Comparison of ENCODE assay signal across 33 mouse cellular contexts in the genomic region with DNA sequence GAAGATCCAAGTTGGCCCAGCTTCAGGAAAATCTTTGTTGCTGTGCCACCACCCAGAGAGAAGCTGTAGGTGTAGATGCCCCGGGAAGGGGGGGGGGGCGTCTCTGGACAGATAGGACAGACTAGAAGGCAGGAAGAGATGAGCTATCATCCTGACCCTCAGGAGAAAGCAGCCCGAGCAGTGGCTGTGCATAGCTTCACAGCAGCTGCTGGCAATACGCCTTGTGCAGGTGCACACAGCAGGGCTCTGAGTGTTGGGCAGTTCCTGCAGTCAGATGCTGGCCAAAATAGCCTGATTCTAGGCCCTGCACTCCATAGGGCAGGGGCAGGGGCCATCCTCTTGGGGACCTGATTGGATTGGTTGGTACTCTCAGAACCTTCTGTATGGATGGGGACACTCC. TPM values are rescaled to one million over a fixed set of nuclear protein-coding genes. Genes with fewer than 3 reads are reported as not detected.
A peak's percentile ranks its signal among the peaks of the same experiment; 100 is the strongest.
DNase-seq lines count a peak whose midpoint lies in the region; ATAC-seq lines count a peak whose summit lies in the region.
"Had no signal": no experiment of that assay in that cellular context is flagged by ENCODE, and none has a peak within 500 bp of the region (broad histone marks: within the 10 kb centered on the region; RNA-seq: fewer than 3 reads in every experiment).

No protein-coding gene starts in this region.

- 64% methylated on average over 4 of the region's 4 CpGs for WGBS in embryonic facial prominence, embryonic 13.5 days
- 68% methylated on average over 4 of the region's 4 CpGs for WGBS in embryonic facial prominence, embryonic 10.5 days
- WGBS in stomach, embryonic 14.5 days, result 65% methylated on average over 3 of the region's 4 CpGs
- WGBS in intestine, embryonic 16.5 days, result 73% methylated on average over 4 of the region's 4 CpGs

- peak; percentile 8 for DNase-seq in cerebellum, adult 9-10 months
- DNase-seq in cerebellum, adult 8-10 months, result no peak
- no peak for DNase-seq in embryonic facial prominence, embryonic 10.5 days (ENCODE audit: low spot score)
- peak; percentile 10 for DNase-seq in brain, adult 2 months (ENCODE audit: low read depth, low spot score)
- DNase-seq in thymus, postnatal 36 days, result no peak
- DNase-seq: adrenal gland, postnatal 14 days; embryo, embryonic 11 days; gastrocnemius, postnatal 25 days; heart, adult 11 months; kidney, adult 9 months; kidney, postnatal 10 days; liver, embryonic 13.5 days; lung, adult 18-20 months; lung, postnatal 4 days; retina, postnatal 1 day; right cerebral cortex, postnatal 14 days; thymus, postnatal 14 days had no signal

- ATAC-seq in embryonic facial prominence, embryonic 13.5 days (ENCODE audit: insufficient number of reproducible peaks, insufficient read depth, low FRiP score, low TSS enrichment, low read depth), result no peak
- no peak for ATAC-seq in stomach, embryonic 14.5 days (ENCODE audit: insufficient number of reproducible peaks, insufficient read depth, low FRiP score, low read depth)
- no peak for ATAC-seq in intestine, embryonic 16.5 days
- ATAC-seq: forebrain, embryonic 14.5 days; intestine, postnatal 0 days; lung, postnatal 0 days had no signal

- no peak overlapping the region for H3K27ac ChIP-seq in embryonic facial prominence, embryonic 13.5 days
- no peak overlapping the region for H3K27ac ChIP-seq in embryonic facial prominence, embryonic 10.5 days (replicated peaks)
- no peak overlapping the region for H3K27ac ChIP-seq in stomach, embryonic 14.5 days (ENCODE audit: low read length)
- no peak overlapping the region for H3K27ac ChIP-seq in intestine, embryonic 16.5 days (ENCODE audit: low read length)
- H3K27ac ChIP-seq: heart, embryonic 10.5 days; heart, embryonic 15.5 days; hindbrain, embryonic 12.5 days; limb, embryonic 13.5 days; liver, embryonic 13.5 days; midbrain, embryonic 12.5 days had no signal

- no peaks in the 10 kb centered on the region for H3K27me3 ChIP-seq in embryonic facial prominence, embryonic 13.5 days
- no peaks in the 10 kb centered on the region; the same call in 1 of the 2 replicates for H3K27me3 ChIP-seq in embryonic facial prominence, embryonic 10.5 days (replicated peaks; ENCODE audit: low read depth, poor library complexity, severe bottlenecking)
- H3K27me3 ChIP-seq in stomach, embryonic 14.5 days (ENCODE audit: control insufficient read depth, insufficient read depth, low read length), result no peaks in the 10 kb centered on the region
- H3K27me3 ChIP-seq in intestine, embryonic 16.5 days (replicated peaks; ENCODE audit: control insufficient read depth, insufficient read depth, low read length), result no peaks in the 10 kb centered on the region
- H3K27me3 ChIP-seq: hindbrain, embryonic 12.5 days; limb, embryonic 13.5 days; liver, embryonic 13.5 days; midbrain, embryonic 12.5 days had no signal

- H3K4me1 ChIP-seq in embryonic facial prominence, embryonic 13.5 days, result no peaks in the 10 kb centered on the region
- no peaks in the 10 kb centered on the region for H3K4me1 ChIP-seq in embryonic facial prominence, embryonic 10.5 days
- H3K4me1 ChIP-seq in stomach, embryonic 14.5 days (ENCODE audit: control insufficient read depth, insufficient read depth, low read length), result no peaks in the 10 kb centered on the region
- H3K4me1 ChIP-seq in intestine, embryonic 16.5 days (ENCODE audit: control insufficient read depth, insufficient read depth, low read length), result peaks cover 2% of the 10 kb centered on the region; the same call in 1 of the 2 replicates
- H3K4me1 ChIP-seq: heart, embryonic 10.5 days; heart, embryonic 15.5 days; hindbrain, embryonic 12.5 days; liver, embryonic 13.5 days; megakaryocyte, embryonic 14.5 days; midbrain, embryonic 12.5 days had no signal

- H3K9ac ChIP-seq in embryonic facial prominence, embryonic 13.5 days, result no peak overlapping the region
- H3K9ac ChIP-seq in stomach, embryonic 14.5 days (replicated peaks; ENCODE audit: low read depth, low read length), result no peak overlapping the region
- no peak overlapping the region for H3K9ac ChIP-seq in intestine, embryonic 16.5 days (ENCODE audit: low read depth, low read length)
- H3K9ac ChIP-seq: heart, embryonic 15.5 days; hindbrain, embryonic 12.5 days; limb, embryonic 13.5 days; liver, embryonic 13.5 days; midbrain, embryonic 12.5 days had no signal

- H3K9me3 ChIP-seq in embryonic facial prominence, embryonic 13.5 days, result no peaks in the 10 kb centered on the region
- no peaks in the 10 kb centered on the region for H3K9me3 ChIP-seq in embryonic facial prominence, embryonic 10.5 days
- H3K9me3 ChIP-seq in stomach, embryonic 14.5 days (ENCODE audit: control insufficient read depth, low read depth, low read length), result no peaks in the 10 kb centered on the region
- no peaks in the 10 kb centered on the region for H3K9me3 ChIP-seq in intestine, embryonic 16.5 days (ENCODE audit: control insufficient read depth, low read length)
- H3K9me3 ChIP-seq: heart, embryonic 10.5 days; heart, embryonic 15.5 days; hindbrain, embryonic 12.5 days; limb, embryonic 13.5 days; liver, embryonic 13.5 days; megakaryocyte, embryonic 14.5 days; midbrain, embryonic 12.5 days had no signal

- H3K4me3 ChIP-seq in embryonic facial prominence, embryonic 13.5 days, result no peak overlapping the region
- no peak overlapping the region for H3K4me3 ChIP-seq in embryonic facial prominence, embryonic 10.5 days
- peak overlapping the region; percentile 9 for H3K4me3 ChIP-seq in stomach, embryonic 14.5 days (ENCODE audit: low read depth, low read length)
- no peak overlapping the region for H3K4me3 ChIP-seq in intestine, embryonic 16.5 days (ENCODE audit: low read length)
- H3K4me3 ChIP-seq: heart, embryonic 10.5 days; heart, embryonic 15.5 days; hindbrain, embryonic 12.5 days; limb, embryonic 13.5 days; liver, embryonic 13.5 days; megakaryocyte, embryonic 14.5 days; midbrain, embryonic 12.5 days had no signal

- H3K4me2 ChIP-seq in embryonic facial prominence, embryonic 13.5 days, result peak overlapping the region; percentile 11
- peak overlapping the region; percentile 22; the same call in 1 of the 2 replicates for H3K4me2 ChIP-seq in stomach, embryonic 14.5 days (replicated peaks; ENCODE audit: low read depth, low read length)
- no peak overlapping the region for H3K4me2 ChIP-seq in intestine, embryonic 16.5 days (ENCODE audit: low read depth, low read length)
- H3K4me2 ChIP-seq: heart, embryonic 15.5 days; hindbrain, embryonic 12.5 days; limb, embryonic 13.5 days; liver, embryonic 13.5 days; midbrain, embryonic 12.5 days had no signal

- H3K36me3 ChIP-seq in embryonic facial prominence, embryonic 13.5 days, result no peaks in the 10 kb centered on the region
- no peaks in the 10 kb centered on the region for H3K36me3 ChIP-seq in embryonic facial prominence, embryonic 10.5 days (replicated peaks)
- H3K36me3 ChIP-seq in stomach, embryonic 14.5 days (ENCODE audit: control insufficient read depth, insufficient read depth, low read length), result no peaks in the 10 kb centered on the region
- no peaks in the 10 kb centered on the region for H3K36me3 ChIP-seq in intestine, embryonic 16.5 days (ENCODE audit: control insufficient read depth, insufficient read depth, low read length)
- H3K36me3 ChIP-seq: heart, embryonic 10.5 days; heart, embryonic 15.5 days; hindbrain, embryonic 12.5 days; limb, embryonic 13.5 days; liver, embryonic 13.5 days; midbrain, embryonic 12.5 days had no signal

RNA-seq across cellular contexts. Expression of gene Anxa8, which starts 1.0 kb away (rescaled TPM):
- polyA plus RNA-seq in embryonic facial prominence, embryonic 13.5 days (2015; fragmentation: Nextera tagmentation; extraction: Ambion mirVana), result 20.1 and 23.0 TPM in 2 replicates
- 2.5 and 3.6 TPM in 2 replicates for polyA plus RNA-seq in embryonic facial prominence, embryonic 10.5 days (2016; fragmentation: Nextera tagmentation; extraction: Ambion mirVana)
- 50.6 and 54.0 TPM in 2 replicates for polyA plus RNA-seq in stomach, embryonic 14.5 days (2014; fragmentation: Nextera tagmentation; extraction: Ambion mirVana)
- polyA plus RNA-seq in intestine, embryonic 16.5 days (2015; fragmentation: Nextera tagmentation; extraction: Ambion mirVana), result 5.7 and 6.7 TPM in 2 replicates
- polyA plus RNA-seq: forebrain, embryonic 14.5 days; neural tube, embryonic 14.5 days had no signal

RNA-seq across cellular contexts. Expression of gene A630023A22Rik, which starts 15.7 kb away (rescaled TPM):
- not detected in 2 replicates for polyA plus RNA-seq in embryonic facial prominence, embryonic 13.5 days (2015; fragmentation: Nextera tagmentation; extraction: Ambion mirVana)
- polyA plus RNA-seq in embryonic facial prominence, embryonic 10.5 days (2016; fragmentation: Nextera tagmentation; extraction: Ambion mirVana), result not detected in 2 replicates
- polyA plus RNA-seq in stomach, embryonic 14.5 days (2014; fragmentation: Nextera tagmentation; extraction: Ambion mirVana), result 0.69 TPM in 1 of 2 replicates, not detected in the other
- polyA plus RNA-seq in intestine, embryonic 16.5 days (2015; fragmentation: Nextera tagmentation; extraction: Ambion mirVana), result 0.24 and 0.98 TPM in 2 replicates
- polyA plus RNA-seq: cerebellum, adult 2 months; forebrain, embryonic 14.5 days; heart, embryonic 10.5 days; heart, embryonic 15.5 days; hindbrain, embryonic 12.5 days; large intestine, adult 2 months; liver, embryonic 13.5 days; midbrain, embryonic 12.5 days; small intestine, adult 2 months had no signal

RNA-seq across cellular contexts. Expression of gene Antxrl, which starts 34.3 kb away (rescaled TPM):
- not detected in 2 replicates for polyA plus RNA-seq in embryonic facial prominence, embryonic 13.5 days (2015; fragmentation: Nextera tagmentation; extraction: Ambion mirVana)
- polyA plus RNA-seq in embryonic facial prominence, embryonic 10.5 days (2016; fragmentation: Nextera tagmentation; extraction: Ambion mirVana), result not detected in 2 replicates
- not detected in 2 replicates for polyA plus RNA-seq in stomach, embryonic 14.5 days (2014; fragmentation: Nextera tagmentation; extraction: Ambion mirVana)
- polyA plus RNA-seq in intestine, embryonic 16.5 days (2015; fragmentation: Nextera tagmentation; extraction: Ambion mirVana), result not detected in 2 replicates
- polyA plus RNA-seq: cerebellum, adult 2 months; forebrain, embryonic 14.5 days; heart, embryonic 10.5 days; heart, embryonic 15.5 days; hindbrain, embryonic 12.5 days; intestine, postnatal 0 days; large intestine, adult 2 months; limb, embryonic 13.5 days; liver, embryonic 13.5 days; lung, postnatal 0 days; midbrain, embryonic 12.5 days; neural tube, embryonic 14.5 days; small intestine, adult 2 months had no signal

Comparison
In these comparisons a context has a peak if more than half of its experiments do, and no peak if none do; other contexts are left out.
1. DNase-seq: peak in cerebellum, adult 9-10 months (single experiment) and brain, adult 2 months (single experiment); none in cerebellum, adult 8-10 months (single experiment), embryonic facial prominence, embryonic 10.5 days (single experiment) and thymus, postnatal 36 days (0 of 2).